Mouse (Mus musculus) ES-E14 (cell line): ENCODE data around the gene Mrgprb5. TPM values are rescaled to one million over a fixed set of nuclear protein-coding genes. Genes with fewer than 3 reads are reported as not detected.
A peak's percentile ranks its signal among the peaks of the same experiment; 100 is the strongest.
"Not testable (repeated sequence)": the region's sequence is repeated elsewhere in the genome, so short reads cannot be mapped to it uniquely, and the experiment has no call there.

Source experiments
- DNase-seq: peaks from one replicate; pipeline ENCODE4 v3.0.0-alpha.2; 2013; ENCODE audit warnings: low read depth, low spot score
- H3K27ac ChIP-seq: 2 replicates; pipeline ENCODE4 v1.5.1; 2012; ENCODE audit warnings: low read depth, mild to moderate bottlenecking, low read length, moderate library complexity, mixed read lengths; ENCODE audit not compliant: poor library complexity, insufficient read depth, severe bottlenecking
- H3K36me3 ChIP-seq: 2 replicates; pipeline ENCODE4 v1.6.1; 2012; ENCODE audit warnings: mild to moderate bottlenecking, low read length, moderate library complexity, mixed read lengths; ENCODE audit not compliant: control insufficient read depth, poor library complexity, insufficient read depth, severe bottlenecking
- H3K4me1 ChIP-seq, 2 experiments: fragments of 150-350 bp in 1 of 2; sonication (generic) in 1 of 2; 2 replicates each; pipeline ENCODE4 v1.6.1; 2012; ENCODE audit warnings: low read length in 2 of 2, mild to moderate bottlenecking in 1 of 2, mixed read lengths in 1 of 2; ENCODE audit not compliant: control insufficient read depth in 2 of 2, insufficient read depth in 2 of 2, poor library complexity in 1 of 2
- H3K4me3 ChIP-seq, 2 experiments: fragments of 150-350 bp in 1 of 2; sonication (generic) in 1 of 2; 2 replicates each; pipeline ENCODE4 v1.5.1; 2012; ENCODE audit warnings: low read length in 2 of 2, low read depth in 1 of 2, mild to moderate bottlenecking in 1 of 2, mixed read lengths in 1 of 2; ENCODE audit not compliant: insufficient read depth in 1 of 2, poor library complexity in 1 of 2, severe bottlenecking in 1 of 2
- H3K9ac ChIP-seq: 2 replicates; pipeline ENCODE4 v1.6.1; 2012; ENCODE audit warnings: low read depth, mild to moderate bottlenecking, low read length, mixed read lengths; ENCODE audit not compliant: poor library complexity, insufficient read depth, severe bottlenecking
- H3K9me3 ChIP-seq: fragments of 150-350 bp; sonication (generic); 2 replicates; pipeline ENCODE4 v1.6.1; 2012; ENCODE audit warnings: low read depth, mild to moderate bottlenecking, low read length; ENCODE audit not compliant: control insufficient read depth, insufficient read depth
- CHD2 ChIP-seq: IDR thresholded peaks from 2 replicates; pipeline ENCODE4 v1.6.1; 2014; ENCODE audit warnings: mild to moderate bottlenecking, low read depth, low read length, inconsistent platforms
- HCFC1 ChIP-seq: IDR thresholded peaks from 2 replicates; pipeline ENCODE4 v1.6.1; 2012; ENCODE audit warnings: low read length, inconsistent platforms, borderline replicate concordance; ENCODE audit not compliant: insufficient read depth
- MAFK ChIP-seq: IDR thresholded peaks from 2 replicates; pipeline ENCODE4 v1.6.1; 2014; ENCODE audit warnings: mild to moderate bottlenecking, low read depth, low read length, inconsistent platforms; ENCODE audit not compliant: insufficient read depth
- ZC3H11A ChIP-seq: IDR thresholded peaks from 2 replicates; pipeline ENCODE4 v1.6.1; 2012; ENCODE audit warnings: low read depth, mild to moderate bottlenecking, inconsistent platforms, low read length, borderline replicate concordance
- ZNF384 ChIP-seq: IDR thresholded peaks from 2 replicates; pipeline ENCODE4 v1.6.1; 2012; ENCODE audit warnings: low read depth, low read length, inconsistent platforms
- in situ Hi-C, 2 experiments: fragments of 600-800 bp; cut with MboI; formaldehyde crosslinking; loops; one replicate each; pipeline ENCODE4 v1.15.1; 2025; ENCODE audit warnings: low sequenced_read_pairs in 2 of 2, inconsistent platforms in 1 of 2; ENCODE audit not compliant: unreplicated experiment in 2 of 2
- total RNA-seq: library from RNA; depleted of rRNA; stranded (reverse); fragments of 300-350 nt; gene quantifications from 2 replicates; pipeline ENCODE4 v1.2.3, GENCODE M21; 2012; rRNA removed

Mrgprb5 gene
- total RNA-seq, 1 experiment: not detected

DNA sequence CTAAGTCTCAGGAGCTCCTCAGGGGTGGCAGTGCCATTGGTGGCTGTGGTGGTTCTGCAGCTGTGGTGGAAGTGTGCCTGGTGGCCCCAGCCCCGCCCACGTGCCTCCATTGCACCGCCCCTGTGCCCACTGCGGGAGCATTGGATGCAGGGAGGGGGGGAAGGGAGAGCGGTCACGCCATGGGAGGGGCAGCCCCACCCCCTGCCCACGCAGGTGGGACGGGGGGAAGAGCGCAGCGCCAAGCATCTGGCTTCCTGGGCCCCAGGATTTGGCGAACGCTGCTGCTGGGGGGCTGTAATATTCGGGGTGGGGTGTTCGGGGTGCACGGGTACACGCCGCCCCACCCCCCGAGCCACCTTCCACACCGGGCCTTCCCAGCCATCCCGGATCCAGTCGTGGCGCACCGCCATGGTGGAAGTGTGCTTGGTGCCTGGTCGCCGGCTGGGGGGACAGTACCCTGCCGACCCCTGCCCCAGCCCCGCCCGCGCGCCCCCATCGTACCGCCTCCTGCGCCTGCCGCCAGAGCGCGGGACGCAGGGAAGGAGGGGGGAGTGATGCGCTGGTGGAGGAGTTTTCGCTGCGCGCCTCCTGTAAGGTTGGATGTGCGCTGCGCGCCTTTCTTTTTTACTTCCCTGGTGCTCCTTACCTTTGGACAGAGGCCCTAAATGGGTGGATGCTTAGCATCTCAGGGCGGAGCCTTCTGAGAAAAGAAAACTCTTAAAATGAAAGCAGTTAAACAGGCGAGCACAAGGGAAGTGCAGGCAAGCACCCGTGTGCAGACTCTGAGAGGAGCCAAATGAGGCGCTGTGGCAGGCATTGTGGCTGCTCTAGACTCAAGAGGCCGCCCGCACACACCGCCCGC is 31.4 kb downstream of the Mrgprb5 start:
- Histone ChIP-seq H3K4me3 (peak overlapping the region in 1 of 2 experiments; percentile 43; a peak in 1 of 4 replicates), H3K9ac (no peak overlapping the region), H3K36me3 (no peaks in the 10 kb centered on the region), H3K9me3 (no peaks in the 10 kb centered on the region), H3K27ac (no peak overlapping the region), H3K4me1 (no peaks in the 10 kb centered on the region)
- in situ Hi-C loops: no loop called here
- DNase-seq: no peak
- TF ChIP-seq HCFC1 (no peak), MAFK (no peak), ZNF384 (no peak), ZC3H11A (no peak), CHD2 (no peak)

DNA sequence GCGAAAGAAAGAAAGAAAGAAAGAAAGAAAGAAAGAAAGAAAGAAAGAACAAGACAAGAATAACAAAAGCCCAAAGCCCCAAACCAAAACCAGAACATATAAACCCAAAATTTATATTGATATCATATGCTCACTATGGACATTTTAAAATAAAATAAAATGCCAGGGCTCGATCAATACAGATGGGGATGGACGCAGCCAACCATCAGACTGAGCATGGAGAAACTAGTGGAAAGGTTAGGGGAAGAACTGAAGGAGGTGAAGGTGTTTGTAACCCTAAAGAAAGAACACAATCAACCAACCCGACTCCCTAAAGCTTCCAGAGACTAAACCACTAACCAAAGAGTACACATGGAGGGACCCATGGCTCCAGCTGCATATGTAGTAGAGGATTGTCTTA is 36.1 kb downstream of the Mrgprb5 start:
- DNase-seq: no peak
- no peaks in the 10 kb centered on the region for H3K36me3 ChIP-seq
- no peak overlapping the region for H3K4me3 ChIP-seq
- no peak overlapping the region for H3K27ac ChIP-seq
- H3K4me1 ChIP-seq: no peaks in the 10 kb centered on the region
- no peaks in the 10 kb centered on the region for H3K9me3 ChIP-seq
- TF ChIP-seq MAFK (no peak), CHD2 (no peak), HCFC1 (no peak), ZNF384 (no peak), ZC3H11A (no peak)
- in situ Hi-C loops: no loop called here
- H3K9ac ChIP-seq: no peak overlapping the region

DNA sequence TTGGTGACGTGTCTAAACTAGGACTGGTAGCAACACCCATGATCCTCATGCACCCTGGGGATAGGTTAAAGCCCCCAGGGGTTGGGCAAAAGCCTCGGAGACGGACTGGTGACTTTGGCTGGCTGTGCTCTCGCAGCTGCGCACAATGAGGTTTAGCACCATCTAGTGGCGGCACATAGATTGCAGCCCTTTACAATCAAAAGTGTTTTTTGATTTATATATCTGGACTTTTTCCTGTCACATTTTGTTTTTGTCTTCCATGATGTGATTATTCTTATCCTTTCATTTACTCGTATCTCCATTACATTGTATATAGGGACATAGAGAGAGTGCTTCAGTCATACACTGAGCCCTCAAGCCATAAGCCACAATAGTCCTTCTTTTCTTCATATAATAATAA is 36.6 kb downstream of the Mrgprb5 start:
- in situ Hi-C loops, H3K9me3 ChIP-seq, DNase-seq, H3K9ac ChIP-seq, H3K36me3 ChIP-seq, H3K4me1 ChIP-seq, H3K27ac ChIP-seq: not testable (repeated sequence)
- peak overlapping the region; percentile 16 to 36; a peak in 1 of 4 replicates for H3K4me3 ChIP-seq

DNA sequence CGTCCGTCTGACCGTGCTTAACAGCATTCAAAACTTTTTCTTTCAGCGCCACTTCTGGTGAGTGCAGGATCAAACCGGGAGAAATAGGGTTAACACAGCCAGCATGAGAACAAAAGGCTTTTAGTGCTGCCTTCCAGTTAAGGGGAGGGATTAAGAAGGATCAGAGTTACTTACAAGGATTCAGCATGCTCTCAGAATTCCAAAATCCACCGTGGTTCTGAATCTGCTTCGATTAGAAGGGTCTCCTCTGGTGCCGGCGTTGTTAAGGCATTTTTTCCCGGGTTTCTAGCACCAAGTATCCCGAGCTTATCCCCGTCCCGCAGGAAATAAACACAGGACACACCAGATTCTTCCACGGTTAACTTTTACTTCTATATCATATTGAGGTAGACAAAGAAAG is 37.0 kb downstream of the Mrgprb5 start:
- H3K9ac ChIP-seq, H3K36me3 ChIP-seq, DNase-seq, H3K9me3 ChIP-seq, in situ Hi-C loops, H3K4me1 ChIP-seq, H3K27ac ChIP-seq: not testable (repeated sequence)
- peak overlapping the region; percentile 16 to 36; a peak in 1 of 4 replicates for H3K4me3 ChIP-seq

DNA sequence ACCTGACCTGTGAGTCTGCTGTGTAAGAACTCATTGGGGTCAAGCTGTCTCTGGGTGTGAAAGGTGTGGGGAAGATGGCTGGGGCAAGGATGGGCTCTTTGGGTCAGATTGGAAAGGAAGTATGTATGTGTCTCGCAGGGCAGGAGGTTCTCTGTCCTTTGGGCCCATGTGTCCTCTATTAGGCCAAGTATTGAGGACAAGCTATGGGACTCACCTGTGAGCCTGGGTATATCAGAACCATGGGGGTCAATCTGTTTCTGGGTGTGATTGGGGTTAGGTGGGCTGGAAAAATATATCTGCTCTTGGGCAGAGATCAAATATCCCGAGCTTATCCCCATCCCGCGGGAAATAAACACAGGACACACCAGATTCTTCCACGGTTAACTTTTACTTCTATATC is 45.0 kb downstream of the Mrgprb5 start:
- TF ChIP-seq CHD2 (no peak), ZC3H11A (no peak), HCFC1 (no peak), ZNF384 (no peak), MAFK (no peak)
- Histone ChIP-seq H3K36me3 (no peaks in the 10 kb centered on the region), H3K9me3 (no peaks in the 10 kb centered on the region), H3K4me3 (no peak overlapping the region), H3K9ac (no peak overlapping the region), H3K4me1 (no peaks in the 10 kb centered on the region), H3K27ac (no peak overlapping the region)
- no peak for DNase-seq
- in situ Hi-C loops: no loop called here

Other genes starting within 250 kb of the Mrgprb5 start
- not detected in 2 replicates for gene Mrgpra4, start 186.9 kb downstream of the Mrgprb5 start, total RNA-seq
- not detected in 2 replicates for gene Mrgprx1, start 141.4 kb downstream of the Mrgprb5 start, total RNA-seq
- gene Mrgprb4, start 30.3 kb upstream of the Mrgprb5 start, total RNA-seq: not detected in 2 replicates
- gene Mrgprb8, start 219.5 kb upstream of the Mrgprb5 start, total RNA-seq: not detected in 2 replicates